Mouse (Mus musculus) liver, embryonic 15.5 days (tissue): ENCODE data around the gene Rad21l. TPM values are rescaled to one million over a fixed set of nuclear protein-coding genes. Genes with fewer than 3 reads are reported as not detected.

Experiments
- ATAC-seq: fragments of 200-750 bp; cut with Nextera tagmentation; 2 replicates; pipeline ENCODE4 v1.8.0; 2017; ENCODE audit warnings: moderate number of reproducible peaks, mild to moderate bottlenecking, moderate library complexity; ENCODE audit not compliant: insufficient read depth
- H3K27ac ChIP-seq: fragments of 300-500 bp; sonication (generic); replicated peaks from 2 replicates; pipeline ENCODE4 v1.5.1; 2015; ENCODE audit warnings: mild to moderate bottlenecking, inconsistent platforms
- H3K27me3 ChIP-seq: fragments of 300-500 bp; sonication (generic); 2 replicates; pipeline ENCODE4 v1.6.1; 2015; ENCODE audit warnings: mild to moderate bottlenecking, inconsistent platforms
- H3K36me3 ChIP-seq: fragments of 300-500 bp; sonication (generic); replicated peaks from 2 replicates; pipeline ENCODE4 v1.6.1; 2015; ENCODE audit warnings: moderate library complexity, mild to moderate bottlenecking, inconsistent platforms
- H3K4me1 ChIP-seq: fragments of 300-500 bp; sonication (generic); replicated peaks from 2 replicates; pipeline ENCODE4 v1.6.1; 2015; ENCODE audit warnings: inconsistent platforms
- H3K4me2 ChIP-seq: fragments of 300-500 bp; sonication (generic); 2 replicates; pipeline ENCODE4 v1.6.1; 2015; ENCODE audit warnings: moderate library complexity, mild to moderate bottlenecking, inconsistent platforms
- H3K4me3 ChIP-seq: fragments of 300-500 bp; sonication (generic); replicated peaks from 2 replicates; pipeline ENCODE4 v1.5.1; 2015; ENCODE audit warnings: mild to moderate bottlenecking, inconsistent platforms
- H3K9ac ChIP-seq: fragments of 300-500 bp; sonication (generic); 2 replicates; pipeline ENCODE4 v1.6.1; 2015; ENCODE audit warnings: moderate library complexity, mild to moderate bottlenecking, inconsistent platforms
- H3K9me3 ChIP-seq: fragments of 300-500 bp; sonication (generic); replicated peaks from 2 replicates; pipeline ENCODE4 v1.6.1; 2016; ENCODE audit warnings: inconsistent platforms
- WGBS: fragments of 180-500 bp; shearing (Covaris S2); methylation state at CpG from one replicate; pipeline ENCODE4 v1.1.7; 2015; ENCODE audit warnings: mixed read lengths; ENCODE audit not compliant: insufficient replicate concordance; 5-methylcytosine and 5-hydroxymethylcytosine counted together
- polyA plus RNA-seq: library from polyadenylated mRNA; unstranded; fragments of >200 nt; fragmentation: Nextera tagmentation; extraction: Ambion mirVana; gene quantifications from 2 replicates; pipeline ENCODE4 v1.2.1, GENCODE M21; 2015

Rad21l gene
- not detected in 2 replicates for polyA plus RNA-seq

GRCm38 (mm10) chr2:151668433-151668832, at the start of gene Rad21l:
Gene Rad21l, minus strand, starts transcription at chr2:151668533.
- Histone ChIP-seq H3K4me3 (no peak within 1 kb of the TSS), H3K9me3 (no peaks in the 10 kb centered on the region), H3K9ac (no peak within 1 kb of the TSS), H3K4me2 (no peak within 1 kb of the TSS), H3K27me3 (peaks cover 6% of the 10 kb centered on the region; the same call in 1 of the 2 replicates), H3K27ac (no peak within 1 kb of the TSS), H3K36me3 (no peaks in the 10 kb centered on the region), H3K4me1 (no peaks in the 10 kb centered on the region; the same call in 1 of the 2 replicates)
- no peak for ATAC-seq
- WGBS, result 43% methylated on average over 3 of the region's 3 CpGs

GRCm38 (mm10) chr2:151716318-151717055, 48.2 kb upstream of the Rad21l start:
- Histone ChIP-seq H3K27me3 (no peaks in the 10 kb centered on the region), H3K4me3 (no peak overlapping the region), H3K4me1 (no peaks in the 10 kb centered on the region), H3K4me2 (no peak overlapping the region), H3K36me3 (peaks cover 66% of the 10 kb centered on the region), H3K9ac (no peak overlapping the region), H3K9me3 (no peaks in the 10 kb centered on the region), H3K27ac (no peak overlapping the region)
- no peak for ATAC-seq
- WGBS, result 88% methylated on average over 2 of the region's 2 CpGs

GRCm38 (mm10) chr2:151715526-151715925, 47.2 kb upstream of the Rad21l start:
- no peak for ATAC-seq
- Histone ChIP-seq H3K4me3 (no peak overlapping the region), H3K27me3 (no peaks in the 10 kb centered on the region), H3K36me3 (peaks cover 57% of the 10 kb centered on the region), H3K9ac (no peak overlapping the region), H3K9me3 (no peaks in the 10 kb centered on the region), H3K4me2 (no peak overlapping the region), H3K27ac (no peak overlapping the region), H3K4me1 (no peaks in the 10 kb centered on the region)
- WGBS, result 82% methylated on average over 4 of the region's 4 CpGs

- Histone ChIP-seq H3K4me3 (no peak overlapping the region), H3K9me3 (no peaks in the 10 kb centered on the region), H3K27ac (no peak overlapping the region), H3K27me3 (no peaks in the 10 kb centered on the region), H3K36me3 (peaks cover 28% of the 10 kb centered on the region), H3K4me1 (no peaks in the 10 kb centered on the region), H3K4me2 (no peak overlapping the region), H3K9ac (no peak overlapping the region)
- ATAC-seq, result no peak
- 23% methylated on average over 3 of the region's 3 CpGs for WGBS
Observed at GRCm38 (mm10) chr2:151712647-151713046, 44.3 kb upstream of the Rad21l start.

- peak overlapping the region; percentile 68 for H3K4me2 ChIP-seq
- peak overlapping the region; percentile 47 for H3K4me3 ChIP-seq
- peaks cover 6% of the 10 kb centered on the region for H3K4me1 ChIP-seq
- H3K27ac ChIP-seq, result no peak overlapping the region
- no peaks in the 10 kb centered on the region for H3K9me3 ChIP-seq
- no peaks in the 10 kb centered on the region for H3K36me3 ChIP-seq
- peaks cover 76% of the 10 kb centered on the region for H3K27me3 ChIP-seq
- WGBS, result 4% methylated on average over 17 of the region's 17 CpGs
- H3K9ac ChIP-seq, result no peak overlapping the region
- no peak for ATAC-seq
Observed at GRCm38 (mm10) chr2:151702851-151703190, 34.5 kb upstream of the Rad21l start.

- Histone ChIP-seq H3K4me1 (peaks cover 6% of the 10 kb centered on the region), H3K9ac (no peak overlapping the region), H3K4me2 (peak overlapping the region; percentile 68), H3K36me3 (no peaks in the 10 kb centered on the region), H3K4me3 (peak overlapping the region; percentile 47), H3K27ac (no peak overlapping the region), H3K9me3 (no peaks in the 10 kb centered on the region), H3K27me3 (peaks cover 76% of the 10 kb centered on the region)
- 0 out of 2 replicates have a peak, but pooled peaks have one; percentile 41 for ATAC-seq
- WGBS, result 1% methylated on average over 86 of the region's 97 CpGs
Observed at GRCm38 (mm10) chr2:151702146-151702850, 34.0 kb upstream of the Rad21l start.

- Histone ChIP-seq H3K27me3 (peaks cover 72% of the 10 kb centered on the region), H3K9ac (no peak within 1 kb of the TSS), H3K27ac (no peak within 1 kb of the TSS), H3K9me3 (no peaks in the 10 kb centered on the region), H3K4me3 (peak within 1 kb of the TSS; percentile 47), H3K36me3 (no peaks in the 10 kb centered on the region), H3K4me2 (peak within 1 kb of the TSS; percentile 68), H3K4me1 (peaks cover 6% of the 10 kb centered on the region)
- 0 out of 2 replicates have a peak, but pooled peaks have one; percentile 9 for ATAC-seq
- WGBS, result 6% methylated on average over 25 of the region's 25 CpGs
Observed at GRCm38 (mm10) chr2:151701231-151702145, 33.2 kb upstream of the Rad21l start, which contains the start of gene Tmem74b. Gene Tmem74b, plus strand, starts transcription at chr2:151702008.

DNA sequence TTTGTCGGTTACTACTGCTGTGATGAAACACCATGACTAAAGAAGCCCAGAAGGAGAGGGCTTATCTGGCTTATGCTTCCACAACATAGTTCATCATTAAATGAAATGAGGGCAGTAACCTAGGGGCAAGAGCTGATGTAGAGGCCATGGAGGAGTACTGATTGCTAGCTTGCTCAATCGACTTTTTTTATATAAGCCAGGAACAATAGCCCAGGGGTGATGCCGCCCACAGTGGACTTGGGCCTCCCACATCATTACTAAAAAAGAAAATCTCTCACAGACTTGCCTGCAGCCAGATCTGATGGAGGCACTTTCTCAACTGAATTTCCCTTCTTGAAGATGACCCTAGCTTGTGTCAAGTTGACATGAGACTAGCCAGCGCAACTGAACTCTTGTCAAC, 14.6 kb upstream of the Rad21l start:
- WGBS, result 60% methylated on average over 4 of the region's 4 CpGs
- no peak overlapping the region for H3K9ac ChIP-seq

GRCm38 (mm10) chr2:151682357-151682756, 14.0 kb upstream of the Rad21l start:
- 46% methylated on average over 3 of the region's 3 CpGs for WGBS
- Histone ChIP-seq H3K27me3 (no peaks in the 10 kb centered on the region), H3K4me2 (no peak overlapping the region), H3K4me3 (no peak overlapping the region), H3K9ac (no peak overlapping the region), H3K4me1 (no peaks in the 10 kb centered on the region), H3K9me3 (no peaks in the 10 kb centered on the region), H3K27ac (no peak overlapping the region), H3K36me3 (no peaks in the 10 kb centered on the region)
- no peak for ATAC-seq

More for the DNA sequence above, 14.6 kb upstream of the Rad21l start:
- H3K4me3 ChIP-seq, result no peak overlapping the region
- H3K27ac ChIP-seq, result no peak overlapping the region
- no peak for ATAC-seq
- H3K4me2 ChIP-seq, result no peak overlapping the region
- no peaks in the 10 kb centered on the region for H3K9me3 ChIP-seq
- H3K4me1 ChIP-seq, result no peaks in the 10 kb centered on the region
- H3K27me3 ChIP-seq, result no peaks in the 10 kb centered on the region
- H3K36me3 ChIP-seq, result no peaks in the 10 kb centered on the region

GRCm38 (mm10) chr2:151676234-151676633, 7.9 kb upstream of the Rad21l start:
- Histone ChIP-seq H3K9ac (no peak overlapping the region), H3K27me3 (no peaks in the 10 kb centered on the region), H3K9me3 (no peaks in the 10 kb centered on the region), H3K36me3 (no peaks in the 10 kb centered on the region), H3K4me1 (no peaks in the 10 kb centered on the region), H3K4me2 (no peak overlapping the region), H3K4me3 (no peak overlapping the region), H3K27ac (no peak overlapping the region)
- ATAC-seq, result no peak
- 36% methylated on average over 2 of the region's 2 CpGs for WGBS
